Mouse (Mus musculus) midbrain, embryonic 10.5 days (tissue): ENCODE data around the gene Sparcl1. TPM values are rescaled to one million over a fixed set of nuclear protein-coding genes. Genes with fewer than 3 reads are reported as not detected.

Experiments
- DNase-seq: peaks from one replicate; pipeline ENCODE4 v3.0.0-alpha.2; 2017; ENCODE audit warnings: low spot score
- H3K27ac ChIP-seq: fragments of 300-500 bp; sonication (generic); replicated peaks from 2 replicates; pipeline ENCODE4 v1.5.1; 2016; ENCODE audit warnings: mild to moderate bottlenecking
- H3K27me3 ChIP-seq: fragments of 300-500 bp; sonication (generic); 2 replicates; pipeline ENCODE4 v1.6.1; 2016; ENCODE audit warnings: low read depth, mild to moderate bottlenecking; ENCODE audit not compliant: poor library complexity, severe bottlenecking
- H3K36me3 ChIP-seq: fragments of 300-500 bp; sonication (generic); 2 replicates; pipeline ENCODE4 v1.6.1; 2016; ENCODE audit warnings: mild to moderate bottlenecking, moderate library complexity
- H3K4me1 ChIP-seq: fragments of 300-500 bp; sonication (generic); 2 replicates; pipeline ENCODE4 v1.6.1; 2016
- H3K4me3 ChIP-seq: fragments of 300-500 bp; sonication (generic); 2 replicates; pipeline ENCODE4 v1.5.1; 2016; ENCODE audit warnings: mild to moderate bottlenecking, moderate library complexity
- H3K9me3 ChIP-seq: fragments of 300-500 bp; sonication (generic); replicated peaks from 2 replicates; pipeline ENCODE4 v1.6.1; 2016; ENCODE audit warnings: mild to moderate bottlenecking
- WGBS: fragments of 180-500 bp; shearing (Covaris S2); methylation state at CpG from one replicate; pipeline ENCODE4 v1.1.7; 2016; 5-methylcytosine and 5-hydroxymethylcytosine counted together
- polyA plus RNA-seq: library from polyadenylated mRNA; unstranded; fragments of >200 nt; fragmentation: Nextera tagmentation; extraction: Ambion mirVana; gene quantifications from 2 replicates; pipeline ENCODE4 v1.2.1, GENCODE M21; 2016

The Sparcl1 gene
- polyA plus RNA-seq, 1 experiment from 2014 or later: 30.0 TPM

GRCm38 (mm10) chr5:104108127-104108875 lies 5.2 kb downstream of the Sparcl1 start:
- Histone ChIP-seq H3K36me3 (no peaks in the 10 kb centered on the region), H3K27ac (peak overlapping the region; percentile 81), H3K9me3 (no peaks in the 10 kb centered on the region), H3K4me3 (peak overlapping the region; percentile 38), H3K27me3 (peaks cover 13% of the 10 kb centered on the region; the same call in 1 of the 2 replicates), H3K4me1 (peaks cover 78% of the 10 kb centered on the region)
- WGBS: 59% methylated on average over 11 of the region's 11 CpGs
- peak; percentile 54 for DNase-seq

- H3K27me3 ChIP-seq: peaks cover 13% of the 10 kb centered on the region; the same call in 1 of the 2 replicates
- peaks cover 66% of the 10 kb centered on the region for H3K4me1 ChIP-seq
- H3K27ac ChIP-seq: peak overlapping the region; percentile 76
- no peaks in the 10 kb centered on the region for H3K36me3 ChIP-seq
- DNase-seq: peak; percentile 20
- WGBS: 43% methylated on average over 2 of the region's 2 CpGs
- H3K4me3 ChIP-seq: no peak overlapping the region
- H3K9me3 ChIP-seq: no peaks in the 10 kb centered on the region
Observed at GRCm38 (mm10) chr5:104104111-104104510, 9.4 kb downstream of the Sparcl1 start.

GRCm38 (mm10) chr5:104103171-104103570 lies 10.4 kb downstream of the Sparcl1 start:
- Histone ChIP-seq H3K9me3 (no peaks in the 10 kb centered on the region), H3K27me3 (peaks cover 13% of the 10 kb centered on the region; the same call in 1 of the 2 replicates), H3K36me3 (no peaks in the 10 kb centered on the region), H3K27ac (peak overlapping the region; percentile 76), H3K4me3 (no peak overlapping the region), H3K4me1 (peaks cover 61% of the 10 kb centered on the region)
- WGBS: 85% methylated on average over 4 of the region's 4 CpGs
- DNase-seq: no peak

DNA sequence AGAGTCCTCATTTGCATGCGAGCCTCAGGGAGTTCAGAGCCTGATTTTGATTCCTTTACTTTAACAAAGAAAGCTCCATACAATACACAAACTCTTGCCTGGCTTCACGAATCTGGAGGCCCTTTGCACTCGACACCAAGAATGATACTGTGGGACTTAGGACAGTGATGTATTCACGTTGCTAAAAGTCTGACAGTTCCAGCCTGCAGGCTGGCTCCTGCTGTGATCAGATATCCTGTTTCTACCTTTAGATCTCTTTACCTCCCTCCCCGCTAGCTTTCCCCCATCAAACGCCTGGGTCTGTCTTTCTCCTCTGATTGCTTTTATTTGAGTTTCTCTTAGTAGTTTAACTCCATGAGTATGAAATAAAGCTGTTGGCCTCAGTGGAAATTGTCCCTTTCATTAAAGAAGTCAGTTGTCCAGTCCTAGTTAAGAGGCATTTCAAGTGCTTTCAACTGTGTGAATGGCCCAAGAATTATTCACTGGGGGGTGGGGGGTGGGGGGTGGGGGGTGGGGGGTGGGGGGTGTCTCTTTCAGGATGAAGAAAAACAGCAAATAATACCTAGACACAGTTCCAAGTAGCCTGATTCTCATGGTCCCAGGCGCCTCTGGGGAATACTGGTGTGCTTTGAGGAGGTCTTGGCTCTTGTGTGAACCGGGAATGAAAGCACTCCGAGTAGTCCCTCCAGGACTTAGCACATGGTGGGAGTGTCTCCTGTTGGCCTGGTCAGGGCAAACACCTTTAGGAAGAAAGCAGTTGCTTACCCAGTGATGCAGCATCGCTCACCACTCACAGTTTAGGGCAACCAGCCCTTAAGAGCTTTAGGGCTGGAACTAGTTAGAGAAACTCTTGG lies 11.6 kb downstream of the Sparcl1 start:
- Histone ChIP-seq H3K27ac (peak overlapping the region; percentile 76), H3K36me3 (no peaks in the 10 kb centered on the region), H3K27me3 (peaks cover 3% of the 10 kb centered on the region; the same call in 1 of the 2 replicates), H3K4me1 (peaks cover 51% of the 10 kb centered on the region), H3K4me3 (no peak overlapping the region), H3K9me3 (no peaks in the 10 kb centered on the region)
- WGBS: 16% methylated on average over 10 of the region's 10 CpGs
- DNase-seq: peak; percentile 28

DNA sequence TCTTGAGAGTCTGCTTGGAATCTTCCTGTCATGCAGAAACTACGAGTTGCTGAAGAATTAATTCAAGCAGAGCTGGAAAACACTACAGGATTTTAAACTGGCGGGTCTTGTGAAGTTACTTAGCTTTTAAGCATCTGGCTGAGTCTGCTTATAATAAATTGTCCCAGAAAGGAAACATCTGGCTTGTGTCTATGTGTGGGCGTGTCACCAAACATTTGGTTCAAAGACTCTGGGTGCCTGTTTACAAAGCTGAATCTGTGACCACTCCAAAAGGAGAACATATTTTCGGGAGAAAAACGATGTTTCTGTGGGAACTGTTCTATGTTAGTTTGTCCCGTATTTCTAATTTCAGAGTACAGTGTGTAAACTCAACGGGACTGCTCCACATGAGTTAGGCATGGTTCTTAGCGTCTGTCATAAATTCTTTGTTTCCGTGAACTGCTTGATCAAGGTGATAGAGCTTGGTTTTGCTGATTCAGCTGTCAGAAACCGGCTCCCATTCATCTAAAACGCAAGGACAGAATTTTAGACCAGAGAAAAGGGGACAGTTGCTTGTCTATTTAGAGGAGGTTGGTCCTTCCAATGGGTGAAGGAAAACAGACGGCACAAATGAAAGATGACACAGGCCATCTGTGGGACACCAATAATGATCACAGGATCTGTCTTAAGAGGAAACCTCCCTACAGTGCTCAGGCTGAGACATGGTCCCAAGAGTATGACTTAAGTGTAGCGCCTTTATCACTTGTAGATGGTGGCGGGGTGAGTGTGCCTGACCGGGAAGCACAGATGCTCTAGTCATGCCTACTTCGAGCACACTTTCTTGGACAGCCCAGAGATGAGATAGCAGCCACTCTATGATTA lies 17.2 kb downstream of the Sparcl1 start:
- no peaks in the 10 kb centered on the region for H3K36me3 ChIP-seq
- no peak overlapping the region for H3K4me3 ChIP-seq
- WGBS: 92% methylated on average over 16 of the region's 16 CpGs
- H3K27ac ChIP-seq: no peak overlapping the region
- H3K9me3 ChIP-seq: no peaks in the 10 kb centered on the region
- no peaks in the 10 kb centered on the region for H3K27me3 ChIP-seq
- DNase-seq: no peak
- H3K4me1 ChIP-seq: peaks cover 18% of the 10 kb centered on the region

DNA sequence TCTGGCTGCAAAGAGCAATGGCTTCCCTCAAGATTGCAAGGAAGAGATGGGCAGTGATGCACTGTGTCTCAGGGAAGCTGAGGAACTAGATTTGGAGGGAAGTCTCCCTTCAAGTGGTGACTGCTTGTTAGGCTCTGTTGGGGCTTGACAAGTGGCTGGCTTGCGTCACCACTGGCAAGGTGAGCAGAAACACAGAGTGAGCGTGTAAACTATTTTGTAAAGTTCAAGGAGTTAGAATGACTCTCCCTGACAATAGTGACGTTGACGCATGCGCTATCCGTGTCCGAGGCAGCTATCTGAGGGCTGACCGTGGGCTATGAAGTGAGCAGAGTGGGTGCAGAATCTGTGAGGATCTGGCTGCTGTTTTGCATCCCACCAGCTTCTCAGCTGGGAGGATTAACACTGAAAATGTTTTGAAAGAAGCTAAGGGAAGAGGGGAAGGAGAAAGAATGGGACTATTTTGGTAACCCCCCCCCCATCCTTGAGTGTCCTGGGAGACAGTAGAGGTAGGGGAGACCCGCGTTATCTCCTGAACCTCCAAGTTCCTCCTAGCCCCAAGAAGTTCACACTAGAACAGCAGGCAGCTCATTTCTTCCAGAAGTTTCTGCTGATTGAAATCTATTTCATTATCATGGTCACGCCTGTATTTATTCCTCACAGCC lies 18.0 kb downstream of the Sparcl1 start:
- WGBS: 92% methylated on average over 11 of the region's 11 CpGs
- no peaks in the 10 kb centered on the region for H3K9me3 ChIP-seq
- no peaks in the 10 kb centered on the region for H3K27me3 ChIP-seq
- no peak overlapping the region for H3K27ac ChIP-seq
- no peaks in the 10 kb centered on the region for H3K36me3 ChIP-seq
- H3K4me1 ChIP-seq: peaks cover 10% of the 10 kb centered on the region; the same call in 1 of the 2 replicates
- no peak for DNase-seq
- no peak overlapping the region for H3K4me3 ChIP-seq

GRCm38 (mm10) chr5:104089751-104090150 lies 23.8 kb downstream of the Sparcl1 start:
- no peaks in the 10 kb centered on the region for H3K4me1 ChIP-seq
- H3K36me3 ChIP-seq: 0 out of 2 replicates have a peak, but pooled peaks cover 5% of the 10 kb centered on the region
- 0 out of 2 replicates have a peak, but pooled peaks cover 3% of the 10 kb centered on the region for H3K9me3 ChIP-seq
- DNase-seq: no peak
- WGBS: 92% methylated on average over 2 of the region's 2 CpGs
- no peaks in the 10 kb centered on the region for H3K27me3 ChIP-seq
- no peak overlapping the region for H3K27ac ChIP-seq
- no peak overlapping the region for H3K4me3 ChIP-seq

DNA sequence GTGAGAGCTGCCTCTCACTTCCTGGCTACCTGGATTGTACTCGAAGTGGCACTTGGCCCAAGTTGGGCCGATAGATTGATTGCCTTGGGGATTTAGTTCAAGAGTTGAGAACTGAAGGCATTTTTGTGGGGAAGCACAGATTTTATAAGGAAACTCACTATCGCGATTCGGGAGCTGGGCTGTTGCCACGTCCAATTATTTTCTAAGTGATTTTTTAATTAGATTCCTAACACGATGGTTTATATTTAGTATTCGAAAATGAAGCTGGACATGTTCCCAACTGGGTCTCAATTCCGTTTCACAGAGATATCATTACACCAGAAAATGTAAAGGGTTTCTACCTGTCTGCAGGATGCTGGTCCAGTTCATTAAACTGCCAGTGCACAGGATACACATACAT lies 28.2 kb downstream of the Sparcl1 start:
- 0 out of 2 replicates have a peak, but pooled peaks cover 3% of the 10 kb centered on the region for H3K9me3 ChIP-seq
- no peak for DNase-seq
- no peaks in the 10 kb centered on the region for H3K27me3 ChIP-seq
- H3K27ac ChIP-seq: no peak overlapping the region
- 0 out of 2 replicates have a peak, but pooled peaks cover 5% of the 10 kb centered on the region for H3K36me3 ChIP-seq
- H3K4me1 ChIP-seq: no peaks in the 10 kb centered on the region
- WGBS: 95% methylated on average over 9 of the region's 9 CpGs
- no peak overlapping the region for H3K4me3 ChIP-seq

GRCm38 (mm10) chr5:104080736-104081135 lies 32.8 kb downstream of the Sparcl1 start:
- DNase-seq: no peak
- WGBS: 93% methylated on average over 6 of the region's 6 CpGs
- H3K27ac ChIP-seq: no peak overlapping the region
- no peaks in the 10 kb centered on the region for H3K36me3 ChIP-seq
- H3K27me3 ChIP-seq: no peaks in the 10 kb centered on the region; the same call in 1 of the 2 replicates
- peaks cover 7% of the 10 kb centered on the region; the same call in 1 of the 2 replicates for H3K4me1 ChIP-seq
- H3K9me3 ChIP-seq: no peaks in the 10 kb centered on the region
- H3K4me3 ChIP-seq: no peak overlapping the region

DNA sequence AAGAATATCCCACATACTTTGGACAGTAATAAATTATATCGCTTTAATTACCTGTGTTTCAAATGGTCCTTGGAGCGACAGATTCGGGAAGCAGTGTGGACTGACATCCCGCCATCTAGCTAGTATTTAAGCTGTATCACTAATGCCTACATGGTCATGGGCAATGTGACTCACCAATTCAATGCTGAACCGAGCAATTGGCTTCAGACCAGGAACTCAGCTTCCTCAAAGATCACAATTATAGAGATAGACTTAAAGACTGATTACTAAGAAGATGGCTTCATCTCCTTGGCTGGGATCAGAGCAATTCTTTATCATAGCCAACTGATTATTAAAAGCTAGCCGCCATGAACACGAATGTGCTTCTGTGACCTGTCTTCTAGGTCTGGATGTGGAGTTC lies 36.0 kb downstream of the Sparcl1 start, which contains the start of gene Gm17660:
Gene Gm17660, minus strand, starts transcription at position 101 of the 400 bp plus-strand sequence.
- 94% methylated on average over 7 of the region's 7 CpGs for WGBS
- H3K27ac ChIP-seq: no peak within 1 kb of the TSS
- H3K27me3 ChIP-seq: peaks cover 7% of the 10 kb centered on the region; the same call in 1 of the 2 replicates
- H3K4me3 ChIP-seq: no peak within 1 kb of the TSS
- no peak for DNase-seq
- no peaks in the 10 kb centered on the region for H3K9me3 ChIP-seq
- H3K36me3 ChIP-seq: no peaks in the 10 kb centered on the region
- peaks cover 26% of the 10 kb centered on the region for H3K4me1 ChIP-seq

- 25% methylated on average over 10 of the region's 10 CpGs for WGBS
- no peak overlapping the region for H3K27ac ChIP-seq
- no peaks in the 10 kb centered on the region for H3K36me3 ChIP-seq
- H3K9me3 ChIP-seq: no peaks in the 10 kb centered on the region
- no peak overlapping the region for H3K4me3 ChIP-seq
- H3K27me3 ChIP-seq: peaks cover 7% of the 10 kb centered on the region; the same call in 1 of the 2 replicates
- DNase-seq: no peak
- H3K4me1 ChIP-seq: peaks cover 35% of the 10 kb centered on the region
Observed at GRCm38 (mm10) chr5:104076361-104076760, 37.2 kb downstream of the Sparcl1 start.
